Mouse (Mus musculus): ENCODE measurements at regions not wholly inside any gene's neighbourhood (a gene's known extent, or its start where the extent isn't known, plus 50 kb on each side); places are given as distances from the start of the nearest gene placed in this dataset.

DNA sequence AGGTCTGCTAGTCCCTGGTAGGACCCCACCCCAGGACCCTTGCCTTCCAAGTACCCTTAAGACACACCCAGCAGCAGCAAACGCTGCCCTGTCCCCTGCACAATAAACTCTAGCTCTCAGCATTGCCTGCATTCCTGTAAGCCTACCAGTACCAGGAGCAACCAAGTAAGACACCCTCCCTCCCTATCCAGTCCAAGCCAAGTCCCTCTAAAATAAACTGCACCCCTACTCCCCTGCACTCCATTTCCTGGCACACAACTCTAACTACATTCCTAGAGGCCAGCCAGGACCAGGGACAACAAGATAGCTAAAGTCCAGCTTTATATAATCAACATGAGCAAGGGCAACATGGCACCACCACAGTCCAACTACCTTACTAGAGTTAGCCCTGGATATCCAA lies 103.5 kb downstream of the Ids start:
- no peak for DNase-seq (ENCODE audit: low spot score)

DNA sequence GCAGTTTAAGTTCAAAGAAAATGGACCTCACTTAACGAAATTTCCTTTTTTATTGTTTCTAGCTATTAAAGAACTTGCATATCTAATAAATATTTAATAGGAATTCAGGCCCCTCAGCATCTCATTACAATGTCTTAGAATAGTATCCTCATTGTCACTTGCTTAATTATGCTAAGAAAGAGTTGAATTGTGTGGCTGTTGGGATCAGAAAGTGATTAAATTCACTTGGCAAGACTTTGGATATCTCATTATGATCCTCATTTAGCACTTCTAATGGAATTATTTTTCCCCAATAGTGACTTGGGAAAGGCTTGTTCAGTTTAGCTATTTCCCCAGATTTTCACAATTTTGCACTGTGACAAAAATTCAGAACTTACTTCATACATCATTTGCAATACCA lies 148.9 kb downstream of the Ids start:
- DNase-seq (ENCODE audit: low spot score), result no peak

DNA sequence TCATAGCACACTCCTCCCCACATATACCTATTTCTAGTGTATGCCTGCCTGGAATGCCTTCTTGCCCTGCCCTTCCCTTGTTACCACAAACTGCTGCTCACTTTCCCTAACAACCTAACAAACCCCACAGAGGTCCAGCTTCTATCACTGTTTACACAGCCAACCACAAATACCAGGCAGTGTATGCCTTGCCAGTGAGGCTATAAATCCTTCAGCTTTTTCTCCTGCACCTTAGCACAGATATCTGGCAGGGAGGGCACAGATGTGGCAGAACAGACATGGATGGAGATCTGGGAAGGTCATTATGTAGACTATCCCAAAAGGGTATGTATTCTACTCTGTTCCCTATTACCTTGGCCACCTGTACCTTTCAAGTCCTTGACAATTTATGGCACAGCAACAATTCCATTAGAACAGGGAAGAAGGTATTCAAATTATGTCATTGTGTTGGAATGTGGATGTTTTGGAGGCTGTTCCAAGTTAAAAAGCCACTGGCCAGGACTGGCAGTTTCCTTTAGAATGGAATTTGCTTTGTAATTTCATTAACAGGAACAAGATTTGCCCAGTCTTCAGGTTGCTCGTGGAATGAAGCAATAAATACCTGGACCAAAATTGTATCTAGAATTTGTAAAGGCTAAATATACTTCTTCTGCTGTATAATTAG lies 180.3 kb downstream of the Ids start:
- DNase-seq (ENCODE audit: low spot score), result no peak

DNA sequence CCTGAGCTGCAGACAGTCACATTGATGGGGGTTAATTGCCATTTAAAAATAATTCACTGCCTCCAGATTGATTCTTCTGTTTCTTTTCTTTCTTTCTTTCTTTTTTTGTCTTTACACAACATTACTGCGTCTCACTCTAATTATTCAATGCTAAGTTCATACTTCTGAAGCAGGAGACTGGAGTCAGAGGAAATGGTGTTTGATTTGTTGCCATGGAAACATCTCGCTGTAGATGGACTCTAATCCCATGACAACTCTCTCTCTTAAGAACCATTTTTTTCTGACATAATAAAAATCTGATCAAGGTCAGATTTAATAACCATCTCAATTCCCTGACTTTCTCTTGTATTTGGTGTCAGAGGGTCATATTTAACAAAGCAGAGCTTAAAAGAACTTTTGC lies 195.1 kb downstream of the Ids start:
- DNase-seq (ENCODE audit: low spot score), result no peak

DNA sequence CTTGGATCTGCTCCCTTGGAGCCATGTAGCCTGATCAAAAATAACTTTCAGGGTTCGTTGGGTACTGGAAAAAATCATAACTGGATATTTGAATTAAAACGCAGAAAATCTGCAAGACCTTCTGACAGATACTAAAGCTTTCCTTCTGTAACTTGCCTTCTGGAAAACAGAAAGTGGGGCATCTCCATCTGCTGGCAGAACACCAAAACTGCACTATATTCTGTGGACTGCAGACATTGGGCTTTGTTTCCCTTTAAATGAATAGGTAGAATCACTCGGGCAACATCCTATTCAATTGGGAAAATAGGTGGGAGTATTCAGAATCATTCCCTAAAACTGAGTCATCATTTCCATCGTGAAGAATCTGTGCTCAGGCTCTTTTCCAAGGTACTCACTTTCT lies 203.9 kb downstream of the Ids start:
- DNase-seq (ENCODE audit: low spot score), result peak; percentile 60

Data from embryo, embryonic 10.5 days (tissue).